8 mouse cellular contexts compared by ENCODE assay signal in the genomic region with DNA sequence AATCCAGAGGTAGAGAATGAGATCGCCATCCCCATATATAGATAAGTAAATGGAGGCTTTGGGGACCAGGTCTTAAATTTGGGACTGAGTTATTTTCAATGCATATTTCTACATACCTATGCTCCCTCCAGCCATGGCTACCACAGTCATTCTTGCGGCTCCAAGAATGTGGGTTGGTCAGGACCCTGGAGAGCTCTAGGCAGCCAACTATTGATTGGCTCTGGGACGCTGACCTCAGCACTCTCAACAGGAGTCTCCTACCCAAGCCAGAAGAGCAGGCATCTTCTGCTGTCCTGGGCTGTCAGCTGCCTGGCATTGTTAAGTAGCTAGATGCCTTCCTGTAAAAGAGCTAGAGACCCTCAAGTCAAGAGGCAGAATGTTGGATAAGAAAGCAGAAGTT.
DNase-seq lines count a peak whose midpoint lies in the region; ATAC-seq and TF ChIP-seq lines count a peak whose summit lies in the region.

No protein-coding gene starts in this region.

- peak; percentile 42 for DNase-seq in lung, postnatal 10 days
- no peak for DNase-seq in lung, adult 2 months
- DNase-seq in adrenal gland, adult 2 months = peak; percentile 10
- peak; percentile 43 for DNase-seq in embryo, embryonic 11.5 days (ENCODE audit: low read depth, low spot score)
- DNase-seq in right cerebral cortex, postnatal 36 days (ENCODE audit: low spot score in 2 of 2) = no peak
- DNase-seq in layer of hippocampus, postnatal 14 days (ENCODE audit: low spot score in 2 of 2) = no peak

- ATAC-seq in megakaryocyte-erythroid progenitor cell, adult 5-6 weeks (replicated peaks; ENCODE audit: low FRiP score, low TSS enrichment, poor library complexity, severe bottlenecking) = peak; percentile 63; the same call in 1 of the 2 replicates
- ATAC-seq in monocyte, adult 5-6 weeks (replicated peaks; ENCODE audit: insufficient number of reproducible peaks, low FRiP score, low TSS enrichment, poor library complexity, severe bottlenecking) = no peak

- TF ChIP-seq CTCF in lung, adult 2 months (IDR thresholded peaks at IDR 0.05; ENCODE audit: insufficient read depth, low read length) = no peak

- 7% methylated on average over 3 of the region's 3 CpGs for WGBS in lung, adult 2 months

- TF ChIP-seq POLR2A in lung, adult 2 months (IDR thresholded peaks at IDR 0.05; ENCODE audit: borderline replicate concordance, extremely low read depth, low read depth, low read length) = no peak

- no peak overlapping the region for H3K4me3 ChIP-seq in lung, adult 2 months (replicated peaks; ENCODE audit: extremely low read depth, low read depth, low read length)

- no peaks in the 10 kb centered on the region for H3K4me1 ChIP-seq in lung, adult 2 months (ENCODE audit: control insufficient read depth, insufficient read depth, low read length)

Comparison
In these comparisons a context has a peak if more than half of its experiments do, and no peak if none do; other contexts are left out.
1. DNase-seq: peak in lung, postnatal 10 days (single experiment), adrenal gland, adult 2 months (single experiment) and embryo, embryonic 11.5 days (single experiment); none in lung, adult 2 months (single experiment), right cerebral cortex, postnatal 36 days (0 of 2) and layer of hippocampus, postnatal 14 days (0 of 2).